Mouse (Mus musculus): ENCODE results near the gene Slc35b2.

Gene Slc35b2

DNA sequence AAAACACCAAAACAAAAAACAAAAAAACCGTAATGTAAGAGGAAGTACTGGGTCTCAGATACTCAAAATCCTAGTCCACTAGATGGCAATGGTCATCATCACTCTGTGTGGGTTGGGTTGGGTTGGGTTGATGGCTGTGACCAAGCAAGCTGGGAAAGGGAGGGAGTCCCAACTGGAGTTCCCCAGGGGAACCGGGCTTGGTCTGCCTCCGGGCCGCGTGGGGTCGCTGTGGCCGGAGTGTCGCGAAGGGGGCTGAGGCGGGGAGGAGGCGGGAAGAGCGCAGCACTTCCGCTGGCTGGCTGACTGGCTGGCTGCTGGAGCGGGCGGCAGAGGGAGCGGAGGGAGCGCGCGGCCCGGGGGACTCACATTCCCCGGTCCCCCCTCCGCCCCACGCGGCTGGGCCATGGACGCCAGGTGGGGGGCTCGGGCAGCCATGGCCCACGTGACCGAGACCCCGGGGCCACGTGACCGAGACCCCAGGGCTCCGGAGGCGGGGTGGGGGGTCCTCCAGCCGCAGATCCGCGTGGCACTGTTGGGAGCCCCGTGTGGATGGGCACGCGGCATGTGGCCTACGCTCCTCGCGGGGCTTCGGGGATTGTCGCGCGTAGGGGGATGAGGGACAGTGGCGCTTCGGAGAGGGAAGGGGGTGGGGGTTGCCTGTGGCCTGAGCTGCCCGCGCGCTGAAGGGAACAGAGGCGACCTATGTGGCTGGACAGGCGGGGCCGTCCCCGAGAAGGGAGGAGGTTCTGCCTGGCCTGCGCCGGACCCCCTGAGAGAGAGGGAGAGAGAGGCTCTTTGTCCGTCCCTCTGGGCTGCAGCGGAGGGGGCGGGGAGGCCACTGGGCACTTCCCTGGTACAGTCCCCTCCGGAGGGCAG is at the start of gene Slc35b2:
Slc35b2 (plus strand) TSS at position 220 of the 876 bp plus-strand sequence.
- peak; percentile 79 for DNase-seq (ENCODE audit: low read depth, low spot score)

DNA sequence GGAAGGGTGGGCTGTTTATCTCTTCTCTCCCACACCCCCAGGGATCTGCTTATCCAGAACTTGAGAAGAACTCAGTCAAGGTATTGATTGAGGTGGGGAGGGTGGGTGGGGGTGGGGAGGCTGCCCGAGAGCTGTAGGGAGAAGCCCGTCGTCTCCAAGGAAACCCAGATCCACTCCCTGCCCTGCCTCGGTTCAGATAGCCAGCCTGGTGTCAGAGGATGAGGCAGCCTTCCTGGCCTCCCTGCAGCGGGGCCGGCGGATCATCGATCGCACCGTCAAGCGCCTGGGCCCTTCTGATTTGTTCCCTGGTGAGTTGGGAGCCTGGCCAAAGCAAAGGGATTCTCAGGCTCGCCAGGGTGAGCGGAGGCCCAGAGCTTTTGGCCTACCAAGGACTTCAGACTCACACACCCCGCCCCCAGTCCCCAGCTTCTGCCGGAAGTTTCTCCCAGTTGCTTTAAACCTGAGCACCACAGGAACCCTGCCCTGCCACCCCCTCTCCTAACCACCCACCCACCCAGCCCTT is 48.4 kb upstream of the Slc35b2 start:
- no peak for DNase-seq (ENCODE audit: low read depth, low spot score)

DNA sequence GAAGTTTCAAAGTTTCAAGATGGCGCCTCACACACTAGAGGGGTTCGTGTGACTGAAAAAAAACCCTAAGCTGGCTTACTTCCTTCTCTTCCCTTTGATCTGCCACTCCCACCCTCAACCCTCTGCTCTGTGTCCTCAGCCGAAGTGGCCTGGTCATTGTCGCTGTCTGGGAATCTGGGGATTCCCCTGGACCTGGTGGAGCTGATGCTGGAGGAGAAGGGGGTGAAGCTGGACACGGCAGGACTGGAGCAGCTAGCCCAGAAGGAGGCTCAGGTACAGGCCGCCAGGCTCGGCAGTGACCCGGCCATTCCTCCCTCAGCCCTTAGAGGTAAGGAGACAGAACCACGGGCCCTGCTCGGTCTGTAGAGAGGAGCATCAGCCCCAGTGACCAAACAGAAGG is 47.9 kb upstream of the Slc35b2 start:
- DNase-seq (ENCODE audit: low read depth, low spot score), result no peak

DNA sequence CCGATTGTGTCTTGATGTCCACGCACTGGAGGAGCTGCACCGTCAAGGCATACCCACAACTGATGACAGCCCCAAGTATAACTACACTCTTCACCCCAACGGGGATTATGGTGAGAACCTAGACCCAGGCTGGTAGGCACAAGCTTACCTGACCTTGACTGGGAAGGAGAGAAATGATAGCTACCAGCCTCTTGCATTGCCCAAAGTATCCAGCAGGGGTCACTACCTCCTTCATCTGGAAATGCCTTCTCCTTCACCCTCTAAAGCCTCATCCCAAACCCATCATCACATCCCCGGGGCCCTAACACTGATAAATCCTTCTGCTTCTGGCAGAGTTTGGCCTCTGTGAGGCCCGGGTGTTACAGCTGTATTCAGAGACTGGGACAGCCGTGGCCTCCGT is 47.2 kb upstream of the Slc35b2 start:
- peak; percentile 61 for DNase-seq (ENCODE audit: low read depth, low spot score)

DNA sequence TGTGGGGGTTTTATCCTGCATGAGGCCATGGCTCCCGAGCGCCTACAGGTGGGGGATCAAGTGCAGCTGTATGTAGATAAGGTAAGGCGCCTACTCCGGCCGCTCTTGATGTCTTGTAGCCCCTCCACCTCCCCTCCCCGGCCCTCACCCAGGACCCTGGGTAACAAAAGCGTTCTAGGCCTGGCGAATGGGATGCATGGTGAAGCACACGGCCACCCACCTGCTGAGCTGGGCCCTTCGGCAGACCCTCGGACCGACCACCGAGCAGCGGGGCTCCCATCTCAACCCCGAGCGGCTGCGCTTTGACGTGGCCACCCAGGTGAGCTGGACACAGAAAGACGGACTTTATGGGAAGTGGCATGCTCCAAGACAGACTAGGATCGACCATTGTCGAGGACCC is 46.5 kb upstream of the Slc35b2 start:
- no peak for DNase-seq (ENCODE audit: low read depth, low spot score)

DNA sequence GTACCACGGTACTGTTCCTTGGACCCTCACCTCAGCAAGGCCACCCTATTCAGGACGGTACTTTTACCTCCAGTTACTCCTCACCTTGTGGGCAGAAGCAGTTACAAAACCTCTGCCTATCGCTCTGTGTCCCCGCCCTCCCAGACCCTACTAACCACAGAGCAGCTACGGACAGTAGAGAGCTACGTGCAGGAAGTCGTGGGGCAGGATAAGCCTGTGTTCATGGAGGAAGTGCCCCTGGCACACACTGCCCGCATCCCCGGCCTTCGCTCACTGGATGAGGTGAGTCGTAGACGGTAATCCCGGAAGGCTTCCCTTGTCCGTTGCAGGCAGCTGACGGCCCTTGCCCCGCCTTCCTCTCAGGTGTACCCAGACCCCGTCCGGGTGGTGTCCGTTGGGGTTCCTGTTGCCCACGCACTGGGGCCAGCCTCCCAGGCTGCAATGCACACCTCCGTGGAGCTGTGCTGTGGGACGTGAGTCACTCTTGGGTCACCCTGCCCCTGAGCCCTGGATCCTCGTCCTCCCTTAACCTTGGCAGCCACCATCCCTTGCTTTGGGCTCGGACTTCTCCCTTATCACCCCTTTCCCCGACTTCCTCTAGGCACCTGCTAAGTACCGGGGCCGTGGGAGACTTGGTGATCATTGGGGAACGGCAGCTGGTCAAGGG is 46.0 kb upstream of the Slc35b2 start:
- DNase-seq (ENCODE audit: low read depth, low spot score), result no peak

DNA sequence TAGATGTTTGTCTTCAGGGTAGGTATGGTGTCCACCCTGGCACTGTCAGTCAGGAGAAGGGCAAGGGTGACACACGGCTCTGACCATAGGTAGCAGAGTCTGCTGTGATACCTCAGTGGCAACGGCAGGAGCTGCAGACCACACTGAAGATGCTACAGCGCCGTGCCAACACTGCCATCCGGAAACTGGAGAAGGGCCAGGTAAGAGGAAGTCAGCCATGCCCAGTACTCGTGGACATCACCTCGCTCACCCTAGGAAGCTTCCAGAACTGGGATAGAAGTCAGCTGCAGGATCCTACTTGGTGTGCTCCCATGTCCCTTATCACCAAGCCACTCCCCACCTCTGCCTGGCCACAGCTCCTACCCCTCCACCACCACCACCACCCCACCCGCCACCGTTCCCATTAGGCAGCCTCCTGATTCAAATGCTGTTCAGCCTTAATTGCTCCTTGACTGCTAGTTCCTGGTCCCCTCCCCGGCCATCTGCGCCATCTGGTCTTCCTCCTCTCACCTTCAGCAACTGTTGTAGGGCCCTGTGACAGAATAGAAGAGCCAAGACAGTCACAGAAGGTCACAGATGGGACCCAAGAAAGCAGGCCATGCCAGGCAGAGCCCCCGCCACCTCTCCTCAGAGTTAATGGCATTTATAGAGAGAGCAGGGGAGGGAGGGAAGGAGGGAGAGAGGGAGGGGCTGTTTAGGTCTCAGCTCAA is 44.8 kb upstream of the Slc35b2 start:
- DNase-seq (ENCODE audit: low read depth, low spot score), result no peak

DNA sequence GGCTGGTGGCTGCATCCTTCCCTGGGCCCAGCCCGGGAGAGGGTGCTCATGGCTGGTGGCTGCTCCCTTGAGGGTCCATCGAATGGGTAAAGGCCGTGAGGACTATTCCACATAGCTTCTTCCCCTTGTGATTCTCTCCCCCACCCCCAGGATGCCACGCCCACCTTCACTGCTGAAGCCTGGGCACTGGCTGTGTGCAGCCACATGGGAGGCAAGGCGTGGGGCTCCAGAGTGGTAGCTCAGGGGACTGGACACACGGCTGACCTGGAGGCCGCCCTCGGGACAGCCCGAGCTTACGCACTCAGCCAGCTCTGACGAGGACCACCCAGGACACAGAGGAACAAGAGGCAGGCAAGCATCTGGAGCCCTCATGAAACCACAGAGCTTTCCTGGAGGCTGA is 43.5 kb upstream of the Slc35b2 start:
- DNase-seq (ENCODE audit: low read depth, low spot score), result no peak

DNA sequence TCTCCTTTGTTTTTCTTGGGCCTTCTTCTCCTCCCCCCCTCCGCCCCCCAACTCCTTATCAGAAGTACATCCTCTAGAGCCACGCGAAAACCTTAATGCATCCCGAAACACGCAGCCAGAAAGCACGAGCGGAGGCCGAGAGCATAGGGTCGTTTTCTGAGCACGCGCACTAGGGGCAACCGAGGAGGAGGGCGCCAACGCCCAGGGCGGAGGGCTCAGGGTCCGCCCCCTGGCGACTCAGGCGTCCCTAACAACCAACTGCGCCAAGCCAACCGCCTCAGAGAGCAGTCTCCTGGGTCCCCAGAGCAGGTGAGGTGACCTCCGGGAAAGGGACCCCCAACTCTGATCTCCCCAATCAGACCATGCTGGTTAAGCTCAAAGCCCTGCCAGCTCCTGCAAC is 40.4 kb upstream of the Slc35b2 start, which contains the start of gene Tcte1:
Tcte1 (plus strand) TSS at position 172 of the 400 bp plus-strand sequence.
- DNase-seq (ENCODE audit: low read depth, low spot score), result no peak

DNA sequence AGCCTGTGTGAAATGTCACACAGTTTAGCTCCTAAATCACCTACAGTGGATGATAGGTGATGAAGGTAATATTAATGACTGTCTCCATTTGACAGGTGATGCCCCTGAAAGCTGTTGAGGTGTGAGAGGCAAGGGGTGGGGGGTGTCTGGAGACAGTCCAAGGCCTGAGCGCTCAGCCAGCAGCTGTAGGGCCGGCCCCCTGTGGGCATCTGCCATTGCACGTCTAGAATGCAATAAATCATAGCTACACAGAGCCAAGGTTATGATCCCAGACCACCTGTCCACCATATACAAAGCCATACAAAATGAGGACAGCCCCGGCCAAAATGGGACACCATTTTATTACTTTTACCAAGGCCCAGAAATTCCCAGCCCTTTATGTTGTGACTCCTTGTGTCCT is 38.7 kb upstream of the Slc35b2 start:
- no peak for DNase-seq (ENCODE audit: low read depth, low spot score)

DNA sequence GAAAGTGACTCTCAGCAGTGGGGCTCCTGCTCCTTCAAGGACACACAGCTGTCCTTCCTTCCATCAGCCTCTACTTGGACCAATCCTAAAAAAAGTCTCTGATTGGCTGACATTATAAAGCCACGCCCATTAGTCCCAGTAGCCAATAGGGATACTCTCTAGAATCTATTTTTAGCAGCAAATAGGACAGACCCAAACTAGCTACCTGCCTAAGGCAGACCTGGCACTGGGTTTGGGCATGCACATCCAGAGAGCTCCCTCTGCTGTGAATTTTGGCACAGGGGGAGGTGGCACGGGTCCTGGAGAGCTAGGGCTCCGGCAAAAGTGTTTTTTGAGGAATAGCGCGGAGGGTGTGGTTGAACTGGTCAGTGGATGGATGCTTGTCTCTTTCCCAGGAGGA is 37.1 kb upstream of the Slc35b2 start:
- no peak for DNase-seq (ENCODE audit: low read depth, low spot score)

DNA sequence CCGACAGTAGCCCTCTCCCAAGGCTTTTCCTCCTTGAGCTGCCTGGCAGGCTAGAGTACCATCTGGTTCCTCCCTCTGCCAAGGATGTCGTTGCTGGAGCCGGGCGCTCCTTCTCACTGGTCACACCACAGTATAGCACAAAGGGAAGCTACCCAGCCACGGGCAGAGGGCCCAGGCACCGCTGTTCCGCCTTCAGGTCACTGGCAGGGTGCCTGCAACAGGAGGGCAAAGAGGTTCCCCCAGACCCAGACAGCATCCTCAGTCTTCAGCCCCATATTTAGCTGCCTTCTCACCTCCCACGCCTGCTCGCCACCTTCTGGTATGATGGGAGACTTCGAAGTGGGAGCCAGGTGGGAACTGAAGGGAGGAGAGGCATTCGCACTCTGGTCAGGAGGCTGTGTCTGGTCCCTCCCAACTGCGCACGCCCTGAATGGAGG is 33.3 kb upstream of the Slc35b2 start:
- DNase-seq (ENCODE audit: low read depth, low spot score), result no peak

DNA sequence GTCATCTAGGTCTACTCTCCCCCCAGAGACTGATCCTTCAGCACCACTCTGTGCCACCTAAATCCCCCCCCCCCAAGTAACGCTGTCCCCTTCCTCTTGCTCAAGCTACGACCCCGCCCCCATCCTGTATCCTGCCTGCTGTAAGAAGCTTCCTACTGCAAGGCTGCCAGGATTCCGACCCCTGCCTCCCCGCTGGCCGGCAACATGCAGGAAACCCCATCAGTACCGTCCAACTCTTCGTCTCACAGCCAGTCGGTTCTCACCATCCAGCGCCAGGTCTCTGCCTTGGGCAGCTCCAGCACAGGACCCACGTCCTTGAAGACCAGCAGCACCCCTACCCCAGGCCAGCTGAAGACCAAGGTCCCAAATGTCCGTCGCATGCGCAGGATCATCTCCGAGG is 30.8 kb upstream of the Slc35b2 start:
- DNase-seq (ENCODE audit: low read depth, low spot score), result no peak

DNA sequence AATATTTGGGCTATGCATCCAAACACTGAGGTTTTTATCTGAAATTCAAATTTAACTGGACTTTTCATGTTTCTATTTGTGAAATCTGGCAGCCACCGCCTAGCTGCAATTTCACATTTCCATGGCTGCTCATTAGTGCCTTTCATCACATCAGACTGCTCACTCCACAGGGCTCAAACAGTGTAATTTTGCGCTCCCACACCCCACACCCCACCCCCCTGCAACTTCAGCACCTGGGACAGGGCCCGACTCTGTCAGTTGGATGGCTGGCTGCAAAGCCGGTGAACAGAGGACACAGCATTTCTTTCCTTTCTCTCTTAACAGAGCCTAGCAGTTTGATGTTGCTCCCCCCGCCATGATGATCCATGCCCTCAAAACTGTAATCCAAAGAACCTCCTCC is 27.4 kb upstream of the Slc35b2 start:
- no peak for DNase-seq (ENCODE audit: low read depth, low spot score)

DNA sequence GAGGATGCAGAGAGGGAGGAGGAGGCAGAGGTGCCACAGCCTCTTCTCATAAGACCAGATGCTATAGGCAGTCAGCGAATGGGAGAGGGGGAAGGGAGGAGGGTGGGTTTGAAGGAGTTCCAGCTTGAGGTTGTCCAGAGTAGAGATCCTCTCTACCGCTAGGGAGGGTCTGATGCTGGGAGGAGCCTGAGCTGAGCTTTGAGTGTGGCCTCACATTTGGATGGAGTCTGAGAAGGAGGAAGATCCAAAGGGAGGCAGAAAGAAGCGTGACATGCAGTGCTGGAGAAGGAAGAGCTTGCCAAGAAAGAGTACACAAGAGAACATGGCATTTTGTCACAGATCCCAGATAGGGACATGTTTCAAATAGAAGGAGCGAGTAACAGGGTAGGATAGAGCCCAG is 25.3 kb upstream of the Slc35b2 start:
- no peak for DNase-seq (ENCODE audit: low read depth, low spot score)

DNA sequence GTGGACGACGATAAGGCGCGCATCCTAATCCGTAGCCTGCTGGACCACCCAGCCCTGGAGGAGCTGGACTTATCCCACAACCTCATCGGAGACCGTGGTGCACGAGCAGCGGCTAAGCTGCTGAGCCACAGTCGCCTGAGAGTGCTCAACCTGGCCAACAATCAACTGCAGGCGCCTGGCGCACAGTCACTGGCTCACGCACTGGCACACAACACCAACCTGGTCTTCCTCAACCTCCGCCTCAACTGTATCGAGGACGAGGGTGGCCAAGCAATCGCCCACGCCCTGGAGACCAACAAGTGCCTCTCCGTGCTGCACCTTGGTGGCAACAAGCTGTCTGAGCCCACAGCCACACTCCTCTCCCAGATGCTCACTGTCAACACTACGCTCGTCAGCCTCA is 24.0 kb upstream of the Slc35b2 start:
- no peak for DNase-seq (ENCODE audit: low read depth, low spot score)

DNA sequence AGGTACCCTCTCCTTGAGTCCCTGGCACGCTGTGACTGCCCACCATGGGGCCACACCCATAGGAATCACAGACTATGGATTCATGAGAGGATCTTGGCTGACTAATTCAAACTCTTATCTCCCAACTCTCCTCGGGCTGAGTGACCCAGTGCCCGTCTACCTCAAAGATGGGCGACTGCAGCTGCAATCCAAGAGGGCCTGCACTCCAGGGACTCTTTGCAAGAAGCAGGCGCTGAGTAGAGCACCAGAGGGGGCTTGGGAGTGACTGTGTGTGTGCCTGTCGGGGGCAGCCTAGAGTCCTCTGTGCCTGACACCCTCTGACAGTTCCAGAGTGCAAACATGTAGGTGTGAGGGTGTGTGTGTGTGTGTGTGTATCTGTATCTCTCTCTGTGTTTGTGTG is 21.5 kb upstream of the Slc35b2 start:
- no peak for DNase-seq (ENCODE audit: low read depth, low spot score)

DNA sequence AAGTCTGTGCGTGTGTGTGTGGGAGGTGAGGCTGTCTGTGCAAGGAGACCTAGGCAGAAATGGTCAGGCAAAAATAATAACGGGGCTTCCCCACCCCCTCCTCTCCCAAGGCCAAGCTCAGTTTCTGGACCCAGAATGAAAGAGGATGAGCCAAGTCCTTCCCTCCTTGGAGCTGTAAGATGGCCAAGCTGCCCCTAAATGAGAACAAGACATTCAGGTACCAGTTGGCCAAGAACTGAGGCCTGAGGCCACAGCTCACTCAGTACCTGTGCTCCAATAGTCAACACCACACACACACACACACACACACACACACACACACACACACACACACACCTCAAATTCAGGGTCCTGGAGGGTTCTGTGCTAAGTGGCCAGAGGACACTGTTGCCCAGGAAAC is 21.0 kb upstream of the Slc35b2 start:
- no peak for DNase-seq (ENCODE audit: low read depth, low spot score)

DNA sequence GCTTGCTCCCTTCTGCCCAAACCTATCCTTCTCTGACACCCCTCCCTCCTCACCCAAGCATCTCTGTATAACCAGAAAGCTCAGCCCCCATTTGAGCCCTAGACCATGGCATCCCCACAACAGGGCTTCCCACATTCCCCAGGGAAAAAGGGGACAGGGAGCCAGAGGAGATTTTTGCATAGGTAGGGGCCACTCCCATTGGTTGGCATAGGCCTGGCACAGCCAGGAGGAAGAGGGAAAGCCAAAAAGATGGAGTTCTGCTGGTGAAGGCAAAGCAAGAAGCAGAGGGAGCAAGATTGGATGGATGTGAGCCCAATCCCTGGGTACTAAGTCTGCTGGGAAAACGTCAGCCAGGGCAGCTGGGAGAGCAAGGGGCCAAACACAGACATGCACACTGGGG is 20.6 kb upstream of the Slc35b2 start:
- DNase-seq (ENCODE audit: low read depth, low spot score), result no peak

DNA sequence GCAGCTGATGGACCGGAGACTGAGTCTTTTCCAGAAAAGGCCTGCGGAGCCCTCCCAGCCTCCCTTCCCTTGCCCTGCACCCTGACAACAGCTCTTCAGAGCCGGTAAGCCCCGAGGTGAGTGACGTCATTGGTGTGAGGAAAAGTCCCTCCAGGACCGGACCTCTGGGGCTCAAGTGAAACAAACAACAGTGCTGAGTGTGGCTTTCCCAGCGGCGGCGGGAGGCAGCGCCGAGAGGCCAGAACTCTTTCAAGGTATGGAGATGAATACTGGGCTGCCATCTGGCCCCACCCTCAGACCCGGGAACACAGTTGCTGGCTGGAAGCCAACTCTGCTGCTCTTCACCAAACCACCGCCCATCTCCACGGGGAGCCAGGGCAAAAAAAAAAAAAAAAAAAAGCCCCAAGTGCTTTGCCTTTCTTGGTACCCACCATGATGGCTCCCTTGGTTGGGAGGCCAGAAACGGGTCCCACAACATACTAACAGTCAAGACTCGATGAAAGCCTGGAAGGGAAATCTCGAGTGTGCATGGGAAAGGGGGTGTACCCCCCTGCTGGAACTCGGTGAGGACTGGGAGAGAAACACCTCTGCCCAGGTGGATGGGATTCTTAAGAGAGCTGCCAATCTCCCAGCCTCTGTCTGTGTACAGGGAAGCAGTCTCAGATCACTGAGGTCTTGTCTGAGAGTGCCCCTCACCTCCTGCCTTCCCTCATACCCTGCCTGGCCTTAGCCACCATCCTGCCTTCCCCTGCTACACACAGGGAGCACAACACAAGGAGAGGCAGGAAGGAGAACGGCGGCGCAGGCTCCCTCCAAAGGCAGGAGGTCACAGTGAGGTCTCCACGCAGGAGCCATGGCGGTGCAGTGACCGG is 19.4 kb upstream of the Slc35b2 start:
- no peak for DNase-seq (ENCODE audit: low read depth, low spot score)

DNA sequence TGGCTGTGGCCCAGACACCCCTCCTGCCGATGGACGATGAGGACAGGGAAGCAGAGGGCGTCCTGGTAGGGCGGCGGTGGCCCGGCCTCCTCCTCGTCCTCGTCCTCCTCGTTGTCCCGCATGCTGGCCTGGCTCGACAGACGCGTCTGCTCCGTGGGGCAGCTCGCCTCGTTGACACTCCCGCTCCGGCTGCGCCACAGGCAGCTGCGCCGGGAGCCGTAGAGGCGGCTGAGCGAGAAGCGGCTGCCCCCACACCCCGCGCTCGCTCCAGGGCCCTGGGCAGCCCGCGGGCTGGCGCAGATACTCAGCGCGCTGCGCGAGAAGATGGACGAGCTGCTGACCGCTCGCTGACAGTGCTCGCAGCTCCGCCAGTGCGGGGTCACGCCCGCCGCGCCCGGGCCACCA is 18.8 kb upstream of the Slc35b2 start:
- no peak for DNase-seq (ENCODE audit: low read depth, low spot score)

Measured in WW6 (cell line).